Mouse (Mus musculus) megakaryocyte, embryonic 14.5 days (primary cell): Measurements from ENCODE around the gene Cabp1.

Source experiments
- FLI1 ChIP-seq: IDR thresholded peaks from 2 replicates; pipeline ENCODE4 v1.6.1; 2012; ENCODE audit warnings: low read length, inconsistent platforms, mixed read lengths
- GATA1 ChIP-seq: IDR thresholded peaks from 3 replicates; pipeline ENCODE4 v1.6.1; 2012; ENCODE audit warnings: mixed read lengths, low read length, inconsistent platforms, borderline replicate concordance

DNA sequence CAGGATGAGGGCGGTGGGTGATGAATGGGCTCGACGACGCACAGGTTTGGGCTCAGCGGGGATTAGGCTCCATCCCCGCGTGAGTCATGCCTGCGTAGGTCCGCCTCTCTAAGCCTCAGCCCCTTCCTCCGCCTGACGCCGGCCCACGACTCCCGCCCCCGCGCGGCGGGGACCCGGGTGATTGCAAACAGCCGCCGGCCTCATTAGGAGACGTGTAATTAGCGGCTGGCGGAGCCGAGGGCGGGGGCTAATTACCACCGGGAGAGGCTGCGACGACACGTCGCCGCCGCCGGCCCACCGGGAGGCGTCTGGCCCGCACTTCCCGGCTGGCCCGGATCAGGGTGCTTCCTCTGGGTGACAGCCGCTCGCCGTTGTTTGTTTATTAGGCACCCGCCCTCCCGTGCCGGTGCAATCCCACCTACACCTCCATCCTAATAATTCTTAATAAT is 41.2 kb upstream of the Cabp1 start:
- TF ChIP-seq GATA1, result no peak
- no peak for TF ChIP-seq FLI1
